Mouse (Mus musculus) lung, embryonic 15.5 days (tissue): ENCODE data around the gene Myo18a. TPM values are rescaled to one million over a fixed set of nuclear protein-coding genes. Genes with fewer than 3 reads are reported as not detected.

Experiments used
- ATAC-seq: fragments of 200-750 bp; cut with Nextera tagmentation; 2 replicates; pipeline ENCODE4 v1.8.0; 2017; ENCODE audit warnings: moderate number of reproducible peaks, borderline replicate concordance; ENCODE audit not compliant: low FRiP score, low TSS enrichment; ENCODE audit errors: extremely low read depth
- H3K27ac ChIP-seq: fragments of 300-500 bp; sonication (generic); 2 replicates; pipeline ENCODE4 v1.5.1; 2015; ENCODE audit warnings: moderate library complexity, mild to moderate bottlenecking, inconsistent platforms
- H3K27me3 ChIP-seq: fragments of 300-500 bp; sonication (generic); 2 replicates; pipeline ENCODE4 v1.6.1; 2015; ENCODE audit warnings: inconsistent platforms
- H3K36me3 ChIP-seq: fragments of 300-500 bp; sonication (generic); 2 replicates; pipeline ENCODE4 v1.6.1; 2015; ENCODE audit warnings: inconsistent platforms
- H3K4me1 ChIP-seq: fragments of 300-500 bp; sonication (generic); 2 replicates; pipeline ENCODE4 v1.6.1; 2015; ENCODE audit warnings: inconsistent platforms
- H3K4me2 ChIP-seq: fragments of 300-500 bp; sonication (generic); 2 replicates; pipeline ENCODE4 v1.6.1; 2015; ENCODE audit warnings: inconsistent platforms, mild to moderate bottlenecking, moderate library complexity
- H3K4me3 ChIP-seq: fragments of 300-500 bp; sonication (generic); 2 replicates; pipeline ENCODE4 v1.5.1; 2015; ENCODE audit warnings: mild to moderate bottlenecking, inconsistent platforms
- H3K9ac ChIP-seq: fragments of 300-500 bp; sonication (generic); 2 replicates; pipeline ENCODE4 v1.6.1; 2015; ENCODE audit warnings: inconsistent platforms
- H3K9me3 ChIP-seq: fragments of 300-500 bp; sonication (generic); 2 replicates; pipeline ENCODE4 v1.6.1; 2016; ENCODE audit warnings: inconsistent platforms
- WGBS: fragments of 180-500 bp; shearing (Covaris S2); methylation state at CpG from one replicate; pipeline ENCODE4 v1.1.7; 2015; 5-methylcytosine and 5-hydroxymethylcytosine counted together
- polyA plus RNA-seq: library from polyadenylated mRNA; unstranded; fragments of >200 nt; fragmentation: Nextera tagmentation; extraction: Ambion mirVana; gene quantifications from 2 replicates; pipeline ENCODE4 v1.2.1, GENCODE M21; 2015

The Myo18a gene
- polyA plus RNA-seq, 1 experiment from 2014 or later = 46.2 TPM

DNA sequence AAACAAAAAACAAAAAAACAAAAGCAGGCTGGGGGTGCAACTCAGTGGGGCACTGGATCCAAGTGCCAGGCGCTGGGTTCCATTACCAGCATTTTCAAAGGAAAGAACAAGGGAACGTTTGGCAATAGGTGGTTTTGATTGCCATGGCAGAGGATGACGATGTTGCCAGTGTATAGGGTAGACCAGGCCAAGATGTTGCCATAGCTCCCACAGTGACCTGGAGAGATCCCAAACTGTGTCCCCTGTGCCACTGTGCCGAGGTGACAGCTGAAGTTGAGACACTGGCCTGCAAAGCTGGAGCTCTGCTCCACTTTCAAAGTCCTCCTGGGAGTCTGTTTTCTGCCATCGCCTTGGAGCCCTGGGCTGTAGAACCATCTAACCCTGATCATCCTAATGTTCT is 14.1 kb upstream of the Myo18a start:
- H3K27ac ChIP-seq = no peak overlapping the region
- 79% methylated on average over 5 of the region's 5 CpGs for WGBS
- H3K27me3 ChIP-seq = no peaks in the 10 kb centered on the region
- no peaks in the 10 kb centered on the region for H3K4me1 ChIP-seq
- H3K4me2 ChIP-seq = no peak overlapping the region
- H3K4me3 ChIP-seq = no peak overlapping the region
- H3K9me3 ChIP-seq = no peaks in the 10 kb centered on the region
- ATAC-seq = no peak
- no peak overlapping the region for H3K9ac ChIP-seq
- H3K36me3 ChIP-seq = no peaks in the 10 kb centered on the region

DNA sequence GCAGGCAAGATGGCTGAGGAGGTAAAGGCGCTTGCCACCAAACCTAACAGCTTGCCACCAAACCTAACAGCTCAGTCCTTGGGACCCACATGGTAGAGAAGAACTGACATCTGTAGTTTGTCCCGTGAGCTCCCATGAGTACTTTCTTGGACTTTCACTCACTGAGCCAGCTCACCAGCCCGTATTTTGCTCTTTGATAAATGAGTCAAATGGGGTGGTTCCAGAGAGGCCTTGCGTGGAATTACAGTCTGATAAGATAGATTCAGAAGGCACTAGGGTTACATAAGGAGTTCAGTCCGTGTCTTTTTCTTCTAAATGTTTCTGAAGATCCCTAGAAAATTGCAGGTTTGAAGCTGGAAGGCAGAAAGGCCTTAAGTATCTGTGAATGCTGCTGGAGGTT is 10.5 kb upstream of the Myo18a start:
- Histone ChIP-seq H3K27ac (no peak overlapping the region), H3K4me3 (no peak overlapping the region), H3K9ac (no peak overlapping the region), H3K36me3 (no peaks in the 10 kb centered on the region), H3K27me3 (no peaks in the 10 kb centered on the region), H3K4me2 (no peak overlapping the region), H3K9me3 (no peaks in the 10 kb centered on the region), H3K4me1 (no peaks in the 10 kb centered on the region)
- WGBS = 63% methylated on average over 5 of the region's 5 CpGs
- no peak for ATAC-seq

DNA sequence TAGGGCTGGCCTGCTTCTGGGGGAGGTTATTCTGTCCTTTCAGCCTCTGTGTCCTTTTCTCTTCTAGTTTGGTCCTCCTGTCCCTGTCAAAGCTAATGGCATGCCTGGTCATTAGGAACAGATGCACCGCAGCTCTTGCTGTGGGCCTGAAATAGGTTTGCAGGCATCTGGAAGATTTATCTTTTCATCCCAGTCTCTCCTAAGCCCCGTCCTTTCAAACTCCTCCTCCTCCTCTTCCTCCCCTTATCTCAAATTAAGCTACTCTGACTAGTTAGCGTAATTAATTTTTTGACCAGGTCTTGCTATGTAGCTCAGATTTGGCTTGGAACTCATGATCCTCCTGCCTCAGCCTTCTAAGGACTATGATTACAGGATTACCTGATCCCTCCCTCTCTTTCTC is 9.6 kb upstream of the Myo18a start:
- WGBS = 60% methylated on average over 3 of the region's 3 CpGs
- H3K4me2 ChIP-seq = no peak overlapping the region
- H3K4me1 ChIP-seq = 0 out of 2 replicates have a peak, but pooled peaks cover 2% of the 10 kb centered on the region
- no peak for ATAC-seq
- no peaks in the 10 kb centered on the region for H3K36me3 ChIP-seq
- no peaks in the 10 kb centered on the region for H3K9me3 ChIP-seq
- no peak overlapping the region for H3K4me3 ChIP-seq
- no peak overlapping the region for H3K9ac ChIP-seq
- no peaks in the 10 kb centered on the region for H3K27me3 ChIP-seq
- H3K27ac ChIP-seq = no peak overlapping the region

GRCm38 (mm10) chr11:77760031-77760430 is 3.0 kb upstream of the Myo18a start:
- no peaks in the 10 kb centered on the region for H3K36me3 ChIP-seq
- H3K27ac ChIP-seq = no peak overlapping the region
- no peak overlapping the region for H3K9ac ChIP-seq
- H3K27me3 ChIP-seq = no peaks in the 10 kb centered on the region
- ATAC-seq = no peak
- WGBS = 83% methylated on average over 4 of the region's 4 CpGs
- H3K9me3 ChIP-seq = no peaks in the 10 kb centered on the region
- no peak overlapping the region for H3K4me3 ChIP-seq
- H3K4me1 ChIP-seq = peaks cover 21% of the 10 kb centered on the region
- H3K4me2 ChIP-seq = no peak overlapping the region

DNA sequence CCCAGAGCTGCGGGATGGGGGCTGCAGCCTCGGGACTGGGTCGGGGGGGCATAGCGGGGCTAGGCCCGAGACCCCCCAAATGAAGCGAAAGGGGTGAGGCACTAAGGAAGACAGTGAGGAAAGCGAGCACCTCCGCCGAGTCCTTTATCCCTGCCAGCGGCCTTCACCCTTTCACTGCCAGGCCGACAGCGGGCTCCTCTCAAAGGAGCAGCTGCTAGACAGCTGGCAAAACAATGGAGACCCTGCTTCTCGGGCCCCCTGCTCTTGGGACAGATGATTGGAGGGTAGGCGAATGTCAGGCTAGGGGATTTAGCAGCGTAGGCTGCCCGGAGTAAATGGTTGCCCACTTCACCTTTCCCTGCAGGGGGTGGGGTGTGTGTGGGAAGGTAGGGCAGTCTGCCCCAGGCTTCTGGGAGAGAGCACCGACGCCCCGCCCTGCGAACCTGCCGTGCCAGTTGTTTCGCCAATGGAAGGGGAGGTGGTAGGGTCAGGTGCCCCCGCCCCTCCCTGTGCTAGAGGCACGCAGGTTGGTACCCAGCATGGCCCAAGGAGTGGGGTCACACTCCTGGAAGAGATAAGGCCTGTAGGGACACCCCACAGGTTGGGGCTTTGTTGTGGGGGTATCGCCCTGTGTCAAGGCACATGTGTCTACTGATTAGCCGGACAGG is 761 bp downstream of the Myo18a start:
- WGBS = 4% methylated on average over 26 of the region's 26 CpGs
- H3K9ac ChIP-seq = peak overlapping the region; percentile 90
- no peaks in the 10 kb centered on the region for H3K9me3 ChIP-seq
- H3K4me3 ChIP-seq = peak overlapping the region; percentile 89
- peak overlapping the region; percentile 91 for H3K27ac ChIP-seq
- H3K36me3 ChIP-seq = no peaks in the 10 kb centered on the region
- no peaks in the 10 kb centered on the region for H3K27me3 ChIP-seq
- peaks cover 40% of the 10 kb centered on the region for H3K4me1 ChIP-seq
- peak; percentile 54; the same call in 1 of the 2 replicates for ATAC-seq
- peak overlapping the region; percentile 81 for H3K4me2 ChIP-seq

- H3K27ac ChIP-seq = peak overlapping the region; percentile 91
- H3K9me3 ChIP-seq = no peaks in the 10 kb centered on the region
- peaks cover 43% of the 10 kb centered on the region for H3K4me1 ChIP-seq
- H3K36me3 ChIP-seq = no peaks in the 10 kb centered on the region
- 0 out of 2 replicates have a peak overlapping the region, but pooled peaks have one; percentile 90 for H3K9ac ChIP-seq
- ATAC-seq = peak; percentile 37; the same call in 1 of the 2 replicates
- peak overlapping the region; percentile 89 for H3K4me3 ChIP-seq
- WGBS = 39% methylated on average over 9 of the region's 9 CpGs
- H3K27me3 ChIP-seq = no peaks in the 10 kb centered on the region
- H3K4me2 ChIP-seq = peak overlapping the region; percentile 81
These were observed 1.8 kb downstream of the Myo18a start for GRCm38 (mm10) chr11:77764694-77765458.

DNA sequence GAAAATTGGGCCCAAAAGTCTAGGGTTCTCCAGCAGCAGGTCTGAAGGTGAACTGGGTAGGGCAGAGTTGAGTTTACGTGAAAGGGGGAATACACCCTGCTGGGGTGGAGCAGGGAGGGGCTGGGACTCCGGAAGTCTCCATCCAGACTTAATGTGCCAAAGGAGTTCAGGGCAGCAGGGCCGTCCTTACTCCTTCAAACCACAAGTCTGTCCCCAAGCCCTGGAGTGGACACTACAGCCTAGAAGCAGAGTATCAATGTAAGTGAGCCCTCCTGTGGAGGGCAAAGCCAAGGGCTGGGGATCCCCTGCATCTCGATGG is 2.4 kb downstream of the Myo18a start:
- no peak for ATAC-seq
- H3K27me3 ChIP-seq = no peaks in the 10 kb centered on the region
- H3K9me3 ChIP-seq = no peaks in the 10 kb centered on the region
- H3K36me3 ChIP-seq = no peaks in the 10 kb centered on the region
- peak overlapping the region; percentile 91 for H3K27ac ChIP-seq
- peaks cover 43% of the 10 kb centered on the region for H3K4me1 ChIP-seq
- H3K9ac ChIP-seq = peak overlapping the region; percentile 5; the same call in 1 of the 2 replicates
- peak overlapping the region; percentile 81 for H3K4me2 ChIP-seq
- H3K4me3 ChIP-seq = peak overlapping the region; percentile 0; the same call in 1 of the 2 replicates
- 35% methylated on average over 4 of the region's 4 CpGs for WGBS

DNA sequence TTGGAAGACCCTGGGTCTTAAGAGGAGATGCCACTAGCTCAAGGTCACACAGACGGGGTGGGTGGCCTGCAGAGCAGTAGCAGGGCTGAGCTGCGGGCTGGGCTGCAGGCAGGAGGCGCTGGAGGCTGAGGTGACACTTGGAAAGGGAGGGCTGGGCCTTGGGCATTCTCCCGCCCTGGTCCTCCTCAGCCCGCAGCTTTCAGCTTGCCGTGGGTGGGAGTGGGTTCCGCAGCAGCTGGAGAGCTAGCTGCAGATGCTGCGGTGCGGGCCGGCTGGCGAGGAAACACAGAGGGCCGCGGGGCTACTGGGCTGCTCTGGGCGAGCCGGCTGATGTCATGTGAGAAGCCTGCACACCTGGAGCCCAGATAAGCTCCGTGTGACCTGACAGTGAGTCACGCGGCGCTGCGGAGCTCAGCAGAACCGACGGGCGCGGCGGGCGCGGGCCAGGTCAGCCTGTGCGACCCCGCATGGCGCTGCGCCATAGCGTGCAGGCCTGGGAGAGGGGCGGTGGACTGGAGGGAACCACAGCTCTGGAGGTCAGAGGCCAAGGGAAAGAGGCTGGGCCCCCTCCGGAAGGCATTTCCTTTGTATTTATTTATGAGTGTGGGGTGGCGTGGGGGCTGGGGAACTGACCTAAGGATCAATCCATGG is 3.4 kb downstream of the Myo18a start:
- no peaks in the 10 kb centered on the region for H3K27me3 ChIP-seq
- H3K9ac ChIP-seq = peak overlapping the region; percentile 49
- WGBS = 3% methylated on average over 35 of the region's 35 CpGs
- H3K27ac ChIP-seq = peak overlapping the region; percentile 91
- no peaks in the 10 kb centered on the region for H3K36me3 ChIP-seq
- peaks cover 43% of the 10 kb centered on the region for H3K4me1 ChIP-seq
- peak overlapping the region; percentile 39 for H3K4me3 ChIP-seq
- H3K4me2 ChIP-seq = peak overlapping the region; percentile 81
- no peaks in the 10 kb centered on the region for H3K9me3 ChIP-seq
- 0 out of 2 replicates have a peak, but pooled peaks have one; percentile 24 for ATAC-seq

GRCm38 (mm10) chr11:77769496-77769895 is 6.5 kb downstream of the Myo18a start:
- ATAC-seq = no peak
- H3K27ac ChIP-seq = no peak overlapping the region
- H3K4me1 ChIP-seq = peaks cover 44% of the 10 kb centered on the region
- no peak overlapping the region for H3K4me3 ChIP-seq
- H3K9me3 ChIP-seq = no peaks in the 10 kb centered on the region
- H3K27me3 ChIP-seq = no peaks in the 10 kb centered on the region
- H3K9ac ChIP-seq = no peak overlapping the region
- H3K36me3 ChIP-seq = no peaks in the 10 kb centered on the region
- 77% methylated on average over 4 of the region's 4 CpGs for WGBS
- H3K4me2 ChIP-seq = no peak overlapping the region

GRCm38 (mm10) chr11:77770346-77770745 is 7.3 kb downstream of the Myo18a start:
- Histone ChIP-seq H3K27me3 (no peaks in the 10 kb centered on the region), H3K27ac (no peak overlapping the region), H3K9ac (no peak overlapping the region), H3K36me3 (no peaks in the 10 kb centered on the region), H3K4me2 (no peak overlapping the region), H3K4me1 (peaks cover 36% of the 10 kb centered on the region), H3K9me3 (no peaks in the 10 kb centered on the region), H3K4me3 (no peak overlapping the region)
- no peak for ATAC-seq
- 66% methylated on average over 8 of the region's 8 CpGs for WGBS

GRCm38 (mm10) chr11:77771879-77772713 is 9.1 kb downstream of the Myo18a start:
- no peak overlapping the region for H3K9ac ChIP-seq
- 50% methylated on average over 8 of the region's 8 CpGs for WGBS

More at GRCm38 (mm10) chr11:77771879-77772713, 9.1 kb downstream of the Myo18a start:
- H3K4me1 ChIP-seq = peaks cover 22% of the 10 kb centered on the region
- no peaks in the 10 kb centered on the region for H3K9me3 ChIP-seq
- H3K36me3 ChIP-seq = no peaks in the 10 kb centered on the region
- H3K4me3 ChIP-seq = no peak overlapping the region
- no peak overlapping the region for H3K4me2 ChIP-seq
- H3K27ac ChIP-seq = peak overlapping the region; percentile 63; the same call in 1 of the 2 replicates
- ATAC-seq = no peak
- H3K27me3 ChIP-seq = no peaks in the 10 kb centered on the region
